Mouse (Mus musculus): ENCODE measurements around the gene Opcml.

GRCm38 (mm10) chr9:27972293-27972692 lies 181.7 kb downstream of the Opcml start:
- no peak for TF ChIP-seq MAX (IDR thresholded peaks at IDR 0.05; ENCODE audit: low read depth)
- TF ChIP-seq POLR2A (IDR thresholded peaks at IDR 0.05; ENCODE audit: insufficient read length, low read depth) = no peak
- TF ChIP-seq POLR2AphosphoS2 (IDR thresholded peaks at IDR 0.05; ENCODE audit: insufficient read length, low read depth) = no peak
- TF ChIP-seq TCF3 (IDR thresholded peaks at IDR 0.05; ENCODE audit: insufficient read length, low read depth) = no peak
- no peak for TF ChIP-seq USF1 (IDR thresholded peaks at IDR 0.05; ENCODE audit: low read depth)
- no peak for TF ChIP-seq TCF12 (IDR thresholded peaks at IDR 0.05; ENCODE audit: insufficient read depth, poor library complexity, severe bottlenecking)
- TF ChIP-seq MYOD1 (IDR thresholded peaks at IDR 0.05; ENCODE audit: control insufficient read depth in 1 of 3, insufficient read length in 2 of 3, low read depth in 2 of 3) = no peak
- TF ChIP-seq MYOG (IDR thresholded peaks at IDR 0.05; ENCODE audit: control insufficient read depth in 1 of 3, insufficient read depth in 1 of 3, insufficient read length in 2 of 3, low read depth in 2 of 3) = no peak
- no peak for TF ChIP-seq E2F4 (IDR thresholded peaks at IDR 0.05; ENCODE audit: insufficient read depth)
